Mouse (Mus musculus): ENCODE data around the gene Cxcl15. TPM values are rescaled to one million over a fixed set of nuclear protein-coding genes. Genes with fewer than 3 reads are reported as not detected.
"Not testable (repeated sequence)": the region's sequence is repeated elsewhere in the genome, so short reads cannot be mapped to it uniquely, and the experiment has no call there.

The Cxcl15 gene
- polyA plus RNA-seq, 2 experiments: not detected

GRCm38 (mm10) chr5:90790074-90790502 is 4.2 kb upstream of the Cxcl15 start:
- TF ChIP-seq EP300 (IDR thresholded peaks at IDR 0.05; ENCODE audit: low read depth) (no peak), CTCF (IDR thresholded peaks at IDR 0.05; ENCODE audit: low read depth) (no peak)
- no peak overlapping the region for H3K4me2 ChIP-seq (ENCODE audit: low read depth)
- no peak for ATAC-seq (ENCODE audit: insufficient read depth)
- no peak overlapping the region for H3K27ac ChIP-seq
- no peak for DNase-seq (ENCODE audit: low read depth in 3 of 3, low spot score in 3 of 3)
- no peaks in the 10 kb centered on the region for H3K27me3 ChIP-seq (ENCODE audit: control insufficient read depth, insufficient read depth, low read length)
- no peak overlapping the region for H3K4me3 ChIP-seq (ENCODE audit: insufficient read depth in 1 of 2, low read depth in 2 of 2, low read length in 2 of 2)
- H3K9me3 ChIP-seq (ENCODE audit: control insufficient read depth, low read length): no peaks in the 10 kb centered on the region
- no peaks in the 10 kb centered on the region for H3K36me3 ChIP-seq (replicated peaks; ENCODE audit: control insufficient read depth, insufficient read depth, low read depth)
- H3K4me1 ChIP-seq (replicated peaks; ENCODE audit: control insufficient read depth in 2 of 2, insufficient read depth in 2 of 2, low read length in 1 of 2): peaks cover 0 to 2% of the 10 kb centered on the region in 2 experiments; a peak in 1 of 4 replicates
- no peak overlapping the region for H3K9ac ChIP-seq (replicated peaks)
- 19% methylated on average over 8 of the region's 8 CpGs for WGBS (ENCODE audit: insufficient replicate concordance)

GRCm38 (mm10) chr5:90795392-90795791 is 1.1 kb downstream of the Cxcl15 start:
- not testable (repeated sequence) for H3K4me2 ChIP-seq (ENCODE audit: low read depth); ATAC-seq (ENCODE audit: insufficient read depth); DNase-seq (ENCODE audit: low read depth in 3 of 3, low spot score in 3 of 3); H3K9ac ChIP-seq (replicated peaks); H3K27ac ChIP-seq; H3K9me3 ChIP-seq (ENCODE audit: control insufficient read depth, low read length); H3K4me3 ChIP-seq (ENCODE audit: insufficient read depth in 1 of 2, low read depth in 2 of 2, low read length in 2 of 2); H3K36me3 ChIP-seq (replicated peaks; ENCODE audit: control insufficient read depth, insufficient read depth, low read depth); H3K27me3 ChIP-seq (ENCODE audit: control insufficient read depth, insufficient read depth, low read length); H3K4me1 ChIP-seq (replicated peaks; ENCODE audit: control insufficient read depth in 2 of 2, insufficient read depth in 2 of 2, low read length in 1 of 2)
- 51% methylated on average over 2 of the region's 2 CpGs for WGBS (ENCODE audit: insufficient replicate concordance)

- H3K4me1 ChIP-seq (replicated peaks; ENCODE audit: control insufficient read depth in 2 of 2, insufficient read depth in 2 of 2, low read length in 1 of 2): no peaks in the 10 kb centered on the region
- ATAC-seq (ENCODE audit: insufficient read depth) (no peak), DNase-seq (ENCODE audit: low read depth in 3 of 3, low spot score in 3 of 3) (no peak)
- TF ChIP-seq EP300 (IDR thresholded peaks at IDR 0.05; ENCODE audit: low read depth) (no peak), CTCF (IDR thresholded peaks at IDR 0.05; ENCODE audit: low read depth) (no peak)
- H3K9ac ChIP-seq (replicated peaks): no peak overlapping the region
- H3K4me3 ChIP-seq (ENCODE audit: insufficient read depth in 1 of 2, low read depth in 2 of 2, low read length in 2 of 2): no peak overlapping the region
- no peaks in the 10 kb centered on the region for H3K27me3 ChIP-seq (ENCODE audit: control insufficient read depth, insufficient read depth, low read length)
- H3K36me3 ChIP-seq (replicated peaks; ENCODE audit: control insufficient read depth, insufficient read depth, low read depth): no peaks in the 10 kb centered on the region
- no peaks in the 10 kb centered on the region for H3K9me3 ChIP-seq (ENCODE audit: control insufficient read depth, low read length)
- H3K4me2 ChIP-seq (ENCODE audit: low read depth): no peak overlapping the region
- no peak overlapping the region for H3K27ac ChIP-seq
Measured at GRCm38 (mm10) chr5:90804574-90804973, 10.2 kb downstream of the Cxcl15 start.

GRCm38 (mm10) chr5:90806050-90806449 is 11.7 kb downstream of the Cxcl15 start:
- H3K9ac ChIP-seq (replicated peaks): no peak overlapping the region
- DNase-seq (ENCODE audit: low read depth in 3 of 3, low spot score in 3 of 3) (no peak), ATAC-seq (ENCODE audit: insufficient read depth) (no peak)
- H3K4me3 ChIP-seq (ENCODE audit: insufficient read depth in 1 of 2, low read depth in 2 of 2, low read length in 2 of 2): no peak overlapping the region
- H3K27ac ChIP-seq: no peak overlapping the region
- H3K4me1 ChIP-seq (replicated peaks; ENCODE audit: control insufficient read depth in 2 of 2, insufficient read depth in 2 of 2, low read length in 1 of 2): no peaks in the 10 kb centered on the region
- H3K4me2 ChIP-seq (ENCODE audit: low read depth): no peak overlapping the region
- no peaks in the 10 kb centered on the region for H3K36me3 ChIP-seq (replicated peaks; ENCODE audit: control insufficient read depth, insufficient read depth, low read depth)
- no peaks in the 10 kb centered on the region for H3K27me3 ChIP-seq (ENCODE audit: control insufficient read depth, insufficient read depth, low read length)
- H3K9me3 ChIP-seq (ENCODE audit: control insufficient read depth, low read length): no peaks in the 10 kb centered on the region
- TF ChIP-seq CTCF (IDR thresholded peaks at IDR 0.05; ENCODE audit: low read depth) (no peak), EP300 (IDR thresholded peaks at IDR 0.05; ENCODE audit: low read depth) (no peak)

- no peak overlapping the region for H3K4me2 ChIP-seq (ENCODE audit: low read depth)
- 49% methylated on average over 3 of the region's 3 CpGs for WGBS (ENCODE audit: insufficient replicate concordance)
- H3K27me3 ChIP-seq (ENCODE audit: control insufficient read depth, insufficient read depth, low read length): no peaks in the 10 kb centered on the region
- DNase-seq (ENCODE audit: low read depth in 3 of 3, low spot score in 3 of 3) (no peak), ATAC-seq (ENCODE audit: insufficient read depth) (no peak)
- no peaks in the 10 kb centered on the region for H3K9me3 ChIP-seq (ENCODE audit: control insufficient read depth, low read length)
- no peak overlapping the region for H3K9ac ChIP-seq (replicated peaks)
- H3K36me3 ChIP-seq (replicated peaks; ENCODE audit: control insufficient read depth, insufficient read depth, low read depth): no peaks in the 10 kb centered on the region
- H3K4me3 ChIP-seq (ENCODE audit: insufficient read depth in 1 of 2, low read depth in 2 of 2, low read length in 2 of 2): no peak overlapping the region
- TF ChIP-seq CTCF (IDR thresholded peaks at IDR 0.05; ENCODE audit: low read depth): no peak
- TF ChIP-seq EP300 (IDR thresholded peaks at IDR 0.05; ENCODE audit: low read depth): no peak
- no peaks in the 10 kb centered on the region for H3K4me1 ChIP-seq (replicated peaks; ENCODE audit: control insufficient read depth in 2 of 2, insufficient read depth in 2 of 2, low read length in 1 of 2)
- no peak overlapping the region for H3K27ac ChIP-seq
Measured at GRCm38 (mm10) chr5:90807176-90807950, 13.0 kb downstream of the Cxcl15 start.

Measured in liver, embryonic 14.5 days (tissue).